Mouse (Mus musculus) ovary, adult 2 months (tissue): ENCODE data around the gene Smad6. TPM values are rescaled to one million over a fixed set of nuclear protein-coding genes. Genes with fewer than 3 reads are reported as not detected.

Source experiments
- polyA plus RNA-seq: library from polyadenylated mRNA; depleted of rRNA; stranded (reverse); fragments of >200 nt; gene quantifications from 2 replicates; pipeline ENCODE4 v1.2.3, GENCODE M21; 2012; rRNA removed

Smad6 gene
- polyA plus RNA-seq: 45.0 and 50.4 TPM in 2 replicates

GRCm38 (mm10) chr9:64021853-64022561, at the start of gene Smad6:
TSS of gene Smad6 (minus strand) at chr9:64022059.

Other genes with a start within 250 kb of the Smad6 start
- 1.1 and 2.3 TPM in 2 replicates for gene Lctl, start 95.1 kb upstream of the Smad6 start, polyA plus RNA-seq
- 2.4 and 2.6 TPM in 2 replicates for gene Zwilch, start 151.0 kb upstream of the Smad6 start, polyA plus RNA-seq
- gene Rpl4, start 151.3 kb upstream of the Smad6 start, polyA plus RNA-seq: 374 and 555 TPM in 2 replicates
- 5.7 and 7.2 TPM in 2 replicates for gene Snapc5, start 157.2 kb upstream of the Smad6 start, polyA plus RNA-seq
- gene Uchl4, start 213.1 kb upstream of the Smad6 start, polyA plus RNA-seq: not detected in 2 replicates
- 44.9 and 52.7 TPM in 2 replicates for gene Map2k1, start 231.6 kb upstream of the Smad6 start, polyA plus RNA-seq